Mouse (Mus musculus) G1E (cell line): ENCODE results near the gene Lemd1.

Source experiments
- CTCF ChIP-seq: IDR thresholded peaks from 2 replicates; pipeline ENCODE4 v1.5.1; 2012; ENCODE audit warnings: low read depth, low read length, inconsistent platforms, mixed read lengths
- GATA2 ChIP-seq: IDR thresholded peaks from 2 replicates; pipeline ENCODE4 v1.6.1; 2012; ENCODE audit warnings: low read depth, low read length, inconsistent platforms, borderline replicate concordance
- TAL1 ChIP-seq: conservative IDR thresholded peaks from 2 replicates; pipeline ENCODE4 v1.6.1; 2012; ENCODE audit warnings: low read depth, low read length, inconsistent platforms, mixed read lengths

GRCm38 (mm10) chr1:132261058-132261457, 69.8 kb downstream of the Lemd1 start:
- TF ChIP-seq TAL1 (no peak), CTCF (peak; percentile 58), GATA2 (no peak)
